In the genomic region with DNA sequence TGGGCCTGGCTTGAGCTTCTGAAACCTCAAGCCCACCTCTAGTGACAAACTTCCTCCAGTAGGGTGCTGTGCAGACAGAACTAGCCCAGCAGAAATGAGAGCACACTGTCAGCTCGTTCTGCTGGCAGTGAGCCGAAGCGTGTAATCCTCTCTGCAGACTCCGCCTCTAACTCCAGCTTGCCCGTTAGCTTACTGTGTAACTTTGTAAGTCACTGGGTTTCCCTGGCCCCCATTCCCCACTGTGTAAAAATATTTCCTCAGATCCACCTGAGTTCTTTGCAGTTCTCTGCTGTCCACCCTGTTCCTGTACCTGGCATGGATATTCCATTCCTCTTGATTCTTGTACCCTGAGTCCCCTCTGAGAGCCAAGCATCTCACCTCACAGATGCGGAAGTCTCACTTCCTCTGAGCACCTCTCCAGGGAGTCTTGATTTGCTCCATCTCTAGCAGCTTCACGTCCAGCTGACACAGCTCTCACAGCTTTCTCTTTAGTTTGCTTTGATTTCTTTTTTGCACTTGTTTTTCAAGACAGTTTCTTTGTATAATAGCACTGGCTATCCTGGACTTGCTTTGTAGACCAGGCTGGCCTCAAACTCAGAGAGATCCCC, we compare ENCODE assay signal across 9 mouse cellular contexts. TPM values are rescaled to one million over a fixed set of nuclear protein-coding genes. Genes with fewer than 3 reads are reported as not detected.
DNase-seq lines count a peak whose midpoint lies in the region; ATAC-seq lines count a peak whose summit lies in the region.
"Had no signal": no experiment of that assay in that cellular context is flagged by ENCODE, and none has a peak within 500 bp of the region (broad histone marks: within the 10 kb centered on the region; RNA-seq: fewer than 3 reads in every experiment).

No protein-coding gene starts in this region.

- 56% methylated on average over 7 of the region's 7 CpGs for WGBS in forebrain, embryonic 14.5 days
- WGBS in forebrain, embryonic 12.5 days: 64% methylated on average over 7 of the region's 7 CpGs

- no peak overlapping the region for H3K4me3 ChIP-seq in forebrain, embryonic 14.5 days (ENCODE audit: low read depth, low read length)
- no peak overlapping the region for H3K4me3 ChIP-seq in forebrain, embryonic 12.5 days (replicated peaks)
- H3K4me3 ChIP-seq: neural tube, embryonic 12.5 days had no signal

- H3K9me3 ChIP-seq in forebrain, embryonic 14.5 days (replicated peaks; ENCODE audit: control insufficient read depth, low read length): no peaks in the 10 kb centered on the region
- H3K9me3 ChIP-seq in forebrain, embryonic 12.5 days: no peaks in the 10 kb centered on the region
- H3K9me3 ChIP-seq: neural tube, embryonic 12.5 days had no signal

- H3K4me1 ChIP-seq in forebrain, embryonic 14.5 days (ENCODE audit: control insufficient read depth, insufficient read depth, low read length): no peaks in the 10 kb centered on the region
- H3K4me1 ChIP-seq in forebrain, embryonic 12.5 days: no peaks in the 10 kb centered on the region
- H3K4me1 ChIP-seq: neural tube, embryonic 12.5 days had no signal

- H3K9ac ChIP-seq in forebrain, embryonic 14.5 days (ENCODE audit: low read length): no peak overlapping the region
- no peak overlapping the region for H3K9ac ChIP-seq in forebrain, embryonic 12.5 days
- H3K9ac ChIP-seq: neural tube, embryonic 12.5 days had no signal

- H3K36me3 ChIP-seq in forebrain, embryonic 14.5 days (ENCODE audit: control insufficient read depth, insufficient read depth, low read length): peaks cover 72% of the 10 kb centered on the region
- H3K36me3 ChIP-seq in forebrain, embryonic 12.5 days (replicated peaks): peaks cover 75% of the 10 kb centered on the region

- no peak for ATAC-seq in forebrain, embryonic 14.5 days
- no peak for ATAC-seq in forebrain, embryonic 12.5 days (ENCODE audit: low FRiP score)

- no peaks in the 10 kb centered on the region for H3K27me3 ChIP-seq in forebrain, embryonic 14.5 days (replicated peaks; ENCODE audit: control insufficient read depth, insufficient read depth, low read length)
- H3K27me3 ChIP-seq in forebrain, embryonic 12.5 days: no peaks in the 10 kb centered on the region
- H3K27me3 ChIP-seq: neural tube, embryonic 12.5 days had no signal

- H3K27ac ChIP-seq in forebrain, embryonic 14.5 days (ENCODE audit: low read depth, low read length): no peak overlapping the region
- H3K27ac ChIP-seq in forebrain, embryonic 12.5 days: no peak overlapping the region
- H3K27ac ChIP-seq: neural tube, embryonic 12.5 days had no signal

- no peak overlapping the region for H3K4me2 ChIP-seq in forebrain, embryonic 14.5 days (ENCODE audit: low read length)
- H3K4me2 ChIP-seq in forebrain, embryonic 12.5 days: no peak overlapping the region
- H3K4me2 ChIP-seq: neural tube, embryonic 12.5 days had no signal

- DNase-seq in forebrain, embryonic 14.5 days (ENCODE audit: low spot score): peak; percentile 46
- DNase-seq in urinary bladder, postnatal 14 days (ENCODE audit: low spot score): peak; percentile 58
- no peak for DNase-seq in urinary bladder, postnatal 10 days (ENCODE audit: low spot score)
- peak; percentile 29 for DNase-seq in layer of hippocampus, adult 9-11 months
- DNase-seq in right cerebral cortex, postnatal 14 days: peak; percentile 57
- no peak for DNase-seq in adrenal gland, postnatal 10 days
- no peak for DNase-seq in adipocyte (ENCODE audit: low spot score)

RNA-seq across cellular contexts. Expression of a gene that starts 51.0 kb away (rescaled TPM):
- 1.1 and 1.3 TPM in 2 replicates for polyA plus RNA-seq in forebrain, embryonic 14.5 days (2014; fragmentation: Nextera tagmentation; extraction: Ambion mirVana)
- polyA plus RNA-seq in forebrain, embryonic 12.5 days (2016; fragmentation: Nextera tagmentation; extraction: Ambion mirVana): 2.3 and 2.4 TPM in 2 replicates
- total RNA-seq in adrenal gland, postnatal 10 days (2021): not detected

Comparison
In these comparisons a context has a peak if more than half of its experiments do, and no peak if none do; other contexts are left out.
1. DNase-seq: peak in forebrain, embryonic 14.5 days (single experiment), urinary bladder, postnatal 14 days (single experiment), layer of hippocampus, adult 9-11 months (single experiment) and right cerebral cortex, postnatal 14 days (single experiment); none in urinary bladder, postnatal 10 days (single experiment), adrenal gland, postnatal 10 days (single experiment) and adipocyte (single experiment).